Mouse (Mus musculus) mouse trophoblast stem cell (cell line): ENCODE results near the gene Zfp697.
"Not testable (repeated sequence)": the region's sequence is repeated elsewhere in the genome, so short reads cannot be mapped to it uniquely, and the experiment has no call there.

Experiments
- in situ Hi-C, 2 experiments: fragments of 300-500 bp; cut with MseI, MboI; formaldehyde crosslinking; loops; 2 replicates in 1 of 2; 3 replicates in 1 of 2; pipeline ENCODE4 v1.15.1; 2025

Zfp697 gene

DNA sequence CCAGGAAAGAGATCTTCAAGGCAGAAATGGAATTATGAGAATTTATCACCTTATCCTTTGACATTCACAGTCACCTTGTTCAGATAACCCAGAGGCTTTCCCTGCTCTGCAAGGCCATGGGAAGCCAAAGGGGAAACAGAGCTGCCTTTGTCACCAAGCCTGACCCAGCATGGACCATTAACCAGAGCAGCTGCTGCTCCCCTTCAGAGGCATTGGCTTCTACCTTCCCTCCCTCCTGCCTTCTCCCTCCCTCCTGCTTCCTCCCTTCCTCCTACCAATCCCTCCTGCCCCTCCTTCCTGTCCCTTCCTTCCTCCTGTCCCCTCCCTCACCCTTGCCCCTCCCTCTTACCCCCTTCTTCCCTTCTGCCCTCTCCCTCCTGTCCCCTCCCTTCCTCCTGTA lies 111.9 kb downstream of the Zfp697 start:
- in situ Hi-C loops, result not testable (repeated sequence)

DNA sequence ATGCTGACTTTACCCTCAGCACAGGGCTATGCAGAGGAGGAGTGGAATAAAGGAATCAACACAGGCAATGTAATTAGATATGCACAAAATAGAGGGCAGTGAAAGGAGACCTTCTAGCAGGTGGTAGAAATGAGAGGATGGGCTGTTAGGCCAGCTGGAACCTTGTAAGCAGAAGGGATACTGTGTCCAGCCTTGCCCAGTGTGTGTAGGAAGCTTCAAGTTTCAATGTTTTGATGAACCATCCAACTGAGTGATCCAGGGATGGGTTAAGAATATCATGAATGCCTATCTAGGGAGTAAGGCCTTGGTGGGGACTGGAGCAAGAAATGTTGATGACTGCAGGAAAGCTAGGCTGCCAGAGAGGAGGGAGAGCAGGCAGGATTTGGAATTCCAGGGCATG lies 112.8 kb downstream of the Zfp697 start:
- in situ Hi-C loops, result not testable (repeated sequence)

GRCm38 (mm10) chr3:98496762-98497161 lies 114.5 kb downstream of the Zfp697 start:
- in situ Hi-C loops, result not testable (repeated sequence)

- in situ Hi-C loops, result not testable (repeated sequence)
These were observed 115.1 kb downstream of the Zfp697 start for GRCm38 (mm10) chr3:98497401-98497800.

GRCm38 (mm10) chr3:98507229-98507628 lies 125.0 kb downstream of the Zfp697 start:
- in situ Hi-C loops, result not testable (repeated sequence)

DNA sequence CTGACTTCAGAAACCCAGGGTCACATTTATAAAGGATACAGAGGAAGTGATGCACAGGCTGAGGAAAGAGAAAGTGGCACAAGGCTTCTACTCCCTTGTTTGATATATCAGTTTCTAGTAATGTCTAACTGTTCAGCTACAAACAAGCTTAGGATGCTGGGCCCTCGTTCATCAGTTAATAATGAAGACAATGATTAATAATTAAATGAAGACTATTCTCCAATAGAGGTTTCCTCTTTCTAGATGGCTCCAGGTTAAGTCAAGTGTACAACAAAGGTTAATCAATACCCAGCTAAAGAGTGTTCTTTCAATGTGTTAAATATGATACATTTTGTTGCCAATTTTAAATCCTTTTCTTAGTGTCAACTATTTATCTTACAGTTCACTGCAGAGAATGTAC lies 128.2 kb downstream of the Zfp697 start, which contains the start of gene Hsd3b4:
Hsd3b4 (minus strand) TSS at position 101 of the 400 bp plus-strand sequence.
- in situ Hi-C loops, result not testable (repeated sequence)

DNA sequence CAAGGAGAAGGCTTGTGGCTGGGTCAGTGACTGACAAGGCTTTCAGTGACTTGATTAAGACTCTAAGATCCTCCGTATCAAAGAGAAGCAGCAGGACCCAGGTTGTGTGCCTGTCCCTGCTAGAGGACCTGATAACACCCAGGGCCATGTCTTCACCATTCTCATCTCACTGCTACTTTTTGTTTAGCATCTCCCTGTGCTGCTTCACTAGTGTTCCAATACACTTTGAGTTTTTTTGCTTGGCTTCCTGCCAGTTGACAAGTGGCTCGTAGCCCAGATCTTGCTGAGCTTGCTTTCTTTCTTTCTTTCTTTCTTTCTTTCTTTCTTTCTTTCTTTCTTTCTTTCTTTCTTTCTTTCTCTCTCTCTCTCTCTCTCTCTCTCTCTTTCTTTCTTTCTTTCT lies 140.5 kb downstream of the Zfp697 start:
- in situ Hi-C loops, result not testable (repeated sequence)

DNA sequence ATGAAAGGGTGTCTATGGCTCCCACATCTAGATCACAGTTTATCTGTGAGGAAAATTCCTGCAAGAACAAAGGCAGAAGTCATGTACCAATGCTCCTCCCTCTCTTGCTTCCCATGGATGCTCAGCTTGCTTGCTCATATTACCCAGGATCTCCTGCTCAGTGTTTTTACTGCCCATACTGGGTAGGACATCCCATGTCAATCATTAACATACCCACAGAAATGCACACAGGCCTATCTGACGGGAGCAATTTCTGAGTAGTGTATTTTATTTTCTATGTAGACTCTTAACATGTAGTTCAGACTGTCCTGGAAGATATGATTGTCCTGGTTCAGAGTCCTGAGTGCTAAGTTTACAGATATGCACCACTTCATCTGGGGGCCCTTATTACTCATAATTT lies 142.3 kb downstream of the Zfp697 start:
- in situ Hi-C loops, result not testable (repeated sequence)

DNA sequence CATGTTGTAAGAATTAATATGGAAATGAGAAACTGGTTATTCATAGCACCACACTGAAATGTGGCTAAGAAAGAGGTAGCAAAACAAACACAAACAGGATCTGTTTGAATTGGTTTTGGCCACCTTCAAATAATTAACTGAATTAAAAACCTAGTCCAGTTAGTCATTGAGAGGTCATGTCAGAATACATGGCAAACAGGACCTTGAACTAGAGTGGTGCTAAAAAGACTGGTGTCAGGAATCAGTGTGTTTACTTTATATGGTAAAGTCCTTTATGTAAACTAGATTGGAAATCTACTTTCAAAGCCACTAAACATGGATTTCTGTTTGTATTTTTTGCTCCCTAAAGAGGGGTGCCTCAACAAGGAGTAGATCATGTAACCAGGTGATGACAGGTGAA lies 142.7 kb downstream of the Zfp697 start:
- in situ Hi-C loops, result not testable (repeated sequence)

- in situ Hi-C loops, result not testable (repeated sequence)
These were observed 165.4 kb downstream of the Zfp697 start for GRCm38 (mm10) chr3:98547641-98548040.

GRCm38 (mm10) chr3:98548495-98548894 lies 166.2 kb downstream of the Zfp697 start:
- in situ Hi-C loops, result not testable (repeated sequence)

DNA sequence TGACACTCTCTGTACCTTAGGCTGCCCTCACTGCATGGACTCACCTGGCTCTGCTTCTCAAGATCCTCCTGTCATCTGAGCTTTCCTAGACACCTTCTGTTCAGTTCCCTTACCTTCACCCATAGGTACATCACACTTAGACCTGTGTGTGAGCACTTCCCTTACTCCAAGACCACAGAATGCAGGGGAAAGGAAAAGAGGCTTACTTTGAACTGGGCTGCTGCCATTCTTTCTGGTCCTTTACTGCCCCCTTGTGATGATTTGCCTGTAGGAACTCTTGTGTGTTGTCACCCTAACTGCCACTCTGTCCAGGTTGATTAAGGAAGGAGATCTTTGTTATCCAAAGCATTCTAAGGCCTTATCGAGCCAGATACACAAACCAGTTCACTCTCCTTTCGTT lies 168.0 kb downstream of the Zfp697 start:
- in situ Hi-C loops, result not testable (repeated sequence)

DNA sequence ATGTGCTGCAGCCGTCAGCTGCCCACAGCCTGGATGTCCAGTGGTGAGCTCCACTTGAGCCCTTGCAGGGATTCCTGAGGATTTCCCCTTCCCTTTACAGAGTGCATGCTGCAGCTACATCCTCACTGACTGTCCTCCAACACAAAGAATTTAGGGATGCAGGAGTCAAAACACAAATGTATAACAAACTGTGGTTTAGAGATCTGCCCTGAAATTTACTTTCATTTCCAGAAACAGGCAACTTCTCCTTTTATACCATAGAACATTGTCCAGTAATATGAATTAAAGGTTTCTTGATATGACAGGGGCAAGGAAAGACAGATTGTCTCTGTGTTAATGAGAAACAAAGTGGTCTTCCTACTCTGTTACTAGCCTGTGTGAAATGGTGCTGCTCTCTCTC lies 168.6 kb downstream of the Zfp697 start:
- in situ Hi-C loops, result not testable (repeated sequence)

- in situ Hi-C loops, result not testable (repeated sequence)
These were observed 178.4 kb downstream of the Zfp697 start for GRCm38 (mm10) chr3:98560711-98561110.

- in situ Hi-C loops, result not testable (repeated sequence)
These were observed 181.6 kb downstream of the Zfp697 start for GRCm38 (mm10) chr3:98563831-98564230.

DNA sequence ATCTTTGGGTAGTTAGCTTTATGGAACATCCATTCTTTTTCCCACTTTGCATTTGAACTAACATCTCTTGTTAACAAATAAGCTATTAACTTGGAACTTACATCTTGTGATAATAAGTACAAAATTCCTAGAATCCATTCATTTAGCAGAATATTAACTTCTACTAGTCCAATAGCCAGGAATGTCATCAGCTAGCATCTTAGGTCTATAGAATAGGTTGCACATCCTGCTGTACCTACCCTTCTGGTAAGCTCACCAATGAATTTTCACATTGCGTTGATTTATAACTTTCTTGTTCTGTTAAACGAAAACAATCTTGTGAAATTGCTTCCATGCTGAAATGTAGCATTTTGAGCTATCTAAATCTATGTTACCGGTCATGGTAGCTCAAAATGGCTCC lies 182.6 kb downstream of the Zfp697 start:
- in situ Hi-C loops, result not testable (repeated sequence)

GRCm38 (mm10) chr3:98567717-98568116 lies 185.5 kb downstream of the Zfp697 start:
- in situ Hi-C loops, result not testable (repeated sequence)

DNA sequence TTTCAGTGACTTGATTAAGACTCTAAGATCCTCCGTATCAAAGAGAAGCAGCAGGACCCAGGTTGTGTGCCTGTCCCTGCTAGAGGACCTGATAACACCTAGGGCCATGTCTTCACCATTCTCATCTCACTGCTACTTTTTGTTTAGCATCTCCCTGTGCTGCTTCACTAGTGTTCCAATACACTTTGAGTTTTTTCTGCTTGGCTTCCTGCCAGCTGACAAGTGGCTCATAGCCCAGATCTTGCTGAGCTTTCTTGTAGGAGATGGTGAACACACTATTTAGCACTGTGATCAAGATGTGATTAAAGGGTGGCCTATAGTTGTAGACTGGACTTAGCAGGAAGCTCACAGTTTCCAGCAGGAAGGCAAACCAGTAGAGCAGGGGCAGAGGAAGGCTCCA lies 198.8 kb downstream of the Zfp697 start:
- in situ Hi-C loops, result loop anchor here in 1 of 2 experiments (25.0 kb wide), 1 partner anchor 219 kb away; no protein-coding TSS in a partner anchor

DNA sequence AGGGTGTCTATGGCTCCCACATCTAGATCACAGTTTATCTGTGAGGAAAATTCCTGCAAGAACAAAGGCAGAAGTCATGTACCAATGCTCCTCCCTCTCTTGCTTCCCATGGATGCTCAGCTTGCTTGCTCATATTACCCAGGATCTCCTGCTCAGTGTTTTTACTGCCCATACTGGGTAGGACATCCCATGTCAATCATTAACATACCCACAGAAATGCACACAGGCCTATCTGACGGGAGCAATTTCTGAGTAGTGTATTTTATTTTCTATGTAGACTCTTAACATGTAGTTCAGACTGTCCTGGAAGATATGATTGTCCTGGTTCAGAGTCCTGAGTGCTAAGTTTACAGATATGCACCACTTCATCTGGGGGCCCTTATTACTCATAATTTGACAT lies 199.9 kb downstream of the Zfp697 start:
- in situ Hi-C loops, result loop anchor here in 1 of 2 experiments (25.0 kb wide), 1 partner anchor 220 kb away; no protein-coding TSS in a partner anchor

- in situ Hi-C loops, result loop anchor here in 1 of 2 experiments (25.0 kb wide), 1 partner anchor 220 kb away; no protein-coding TSS in a partner anchor
These were observed 200.4 kb downstream of the Zfp697 start for GRCm38 (mm10) chr3:98582622-98583021.

DNA sequence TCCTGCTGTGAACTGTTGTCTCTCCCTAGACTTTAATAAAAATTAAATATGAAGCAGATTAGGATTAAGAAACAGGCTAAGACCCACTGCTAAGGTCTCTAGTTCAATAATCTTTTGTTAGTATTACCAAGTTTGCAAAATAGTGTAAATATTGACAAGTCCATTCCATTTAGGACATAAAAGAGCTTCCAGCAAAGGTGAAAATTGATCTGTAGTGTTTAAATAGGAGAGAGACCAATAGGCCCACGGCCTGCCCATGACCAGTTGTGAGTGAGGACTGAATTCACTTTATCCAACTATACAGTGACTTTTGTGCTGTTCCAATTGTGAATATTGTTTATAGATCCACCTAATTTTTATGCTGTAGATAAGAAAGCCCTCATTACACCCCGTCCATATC lies 205.5 kb downstream of the Zfp697 start:
- in situ Hi-C loops, result loop anchor here in 1 of 2 experiments (25.0 kb wide), 1 partner anchor 225 kb away; no protein-coding TSS in a partner anchor

GRCm38 (mm10) chr3:98588707-98589106 lies 206.4 kb downstream of the Zfp697 start, which contains the start of gene Gm10681:
Gm10681 (minus strand) TSS chr3:98588807.
- in situ Hi-C loops, result loop anchor here in 1 of 2 experiments (25.0 kb wide), 1 partner anchor 226 kb away; no protein-coding TSS in a partner anchor

DNA sequence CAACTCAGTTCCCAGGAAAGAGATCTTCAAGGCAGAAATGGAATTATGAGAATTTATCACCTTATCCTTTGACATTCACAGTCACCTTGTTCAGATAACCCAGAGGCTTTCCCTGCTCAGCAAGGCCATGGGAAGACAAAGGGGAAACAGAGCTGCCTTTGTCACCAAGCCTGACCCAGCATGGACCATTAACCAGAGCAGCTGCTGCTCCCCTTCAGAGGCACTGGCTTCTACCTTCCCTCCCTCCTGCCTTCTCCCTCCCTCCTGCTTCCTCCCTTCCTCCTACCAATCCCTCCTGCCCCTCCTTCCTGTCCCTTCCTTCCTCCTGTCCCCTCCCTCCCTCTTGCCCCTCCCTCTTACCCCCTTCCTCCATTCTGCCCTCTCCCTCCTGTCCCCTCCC lies 231.3 kb downstream of the Zfp697 start:
- in situ Hi-C loops, result loop anchor here in 1 of 2 experiments (25.0 kb wide), 1 partner anchor 251 kb away; no protein-coding TSS in a partner anchor

- in situ Hi-C loops, result loop anchor here in 1 of 2 experiments (25.0 kb wide), 1 partner anchor 252 kb away; no protein-coding TSS in a partner anchor
These were observed 231.7 kb downstream of the Zfp697 start for GRCm38 (mm10) chr3:98613963-98614362.
